Mouse (Mus musculus) lung, adult 2 months (tissue): ENCODE data around the gene Gxylt2.

Experiments used
- CTCF ChIP-seq: fragments of 200-500 bp; IDR thresholded peaks from 2 replicates; pipeline ENCODE4 v1.5.1; 2011; ENCODE audit warnings: mild to moderate bottlenecking, low read length, control low read depth; ENCODE audit not compliant: insufficient read depth
- POLR2A ChIP-seq: fragments of 200-500 bp; IDR thresholded peaks from 2 replicates; pipeline ENCODE4 v1.6.1; 2011; ENCODE audit warnings: low read depth, mild to moderate bottlenecking, control low read depth, low read length, borderline replicate concordance; ENCODE audit errors: extremely low read depth

- peak; percentile 26; the same call in 1 of the 2 replicates for TF ChIP-seq CTCF
- no peak for TF ChIP-seq POLR2A
These were observed 29.6 kb upstream of the Gxylt2 start for GRCm38 (mm10) chr6:100674974-100675373.
